Mouse (Mus musculus): Measurements from ENCODE around the gene Ccdc120.
"Not testable (repeated sequence)": the region's sequence is repeated elsewhere in the genome, so short reads cannot be mapped to it uniquely, and the experiment has no call there.

Ccdc120 gene

GRCm38 (mm10) chrX:7753627-7754026 lies 2.9 kb upstream of the Ccdc120 start:
- DNase-seq = peak; percentile 42

GRCm38 (mm10) chrX:7745429-7745828 lies 5.3 kb downstream of the Ccdc120 start:
- DNase-seq = no peak

- no peak for DNase-seq
Observed at GRCm38 (mm10) chrX:7744940-7745339, 5.8 kb downstream of the Ccdc120 start.

GRCm38 (mm10) chrX:7743470-7743869 lies 7.2 kb downstream of the Ccdc120 start:
- no peak for DNase-seq

GRCm38 (mm10) chrX:7741103-7741502 lies 9.6 kb downstream of the Ccdc120 start:
- DNase-seq = peak; percentile 45

GRCm38 (mm10) chrX:7740082-7740819 lies 10.5 kb downstream of the Ccdc120 start:
- peak; percentile 79 for DNase-seq

GRCm38 (mm10) chrX:7739336-7740081 lies 11.2 kb downstream of the Ccdc120 start:
- DNase-seq = peak; percentile 75

GRCm38 (mm10) chrX:7733571-7734156 lies 17.0 kb downstream of the Ccdc120 start:
- peak; percentile 83 for DNase-seq

- DNase-seq = no peak
Observed at GRCm38 (mm10) chrX:7728922-7729265, 21.8 kb downstream of the Ccdc120 start.

GRCm38 (mm10) chrX:7728215-7728921 lies 22.3 kb downstream of the Ccdc120 start, which contains the start of gene Praf2:
TSS of gene Praf2 (plus strand) at chrX:7728439.
- DNase-seq = peak; percentile 89

GRCm38 (mm10) chrX:7727176-7727575 lies 23.5 kb downstream of the Ccdc120 start:
- DNase-seq = peak; percentile 42

- DNase-seq = no peak
Observed at GRCm38 (mm10) chrX:7725841-7726240, 24.9 kb downstream of the Ccdc120 start.

- peak; percentile 17 for DNase-seq
Observed at GRCm38 (mm10) chrX:7724135-7724534, 26.6 kb downstream of the Ccdc120 start.

GRCm38 (mm10) chrX:7722691-7723090 lies 28.0 kb downstream of the Ccdc120 start:
- no peak for DNase-seq

- DNase-seq = no peak
Observed at GRCm38 (mm10) chrX:7722282-7722611, 28.5 kb downstream of the Ccdc120 start.

- peak; percentile 82 for DNase-seq
Observed at GRCm38 (mm10) chrX:7721514-7722281, 29.0 kb downstream of the Ccdc120 start, which contains the start of gene Gm45208. TSS of gene Gm45208 (plus strand) at chrX:7722245.

- DNase-seq = peak; percentile 29
Observed at GRCm38 (mm10) chrX:7716058-7716457, 34.6 kb downstream of the Ccdc120 start.

- peak; percentile 98 for DNase-seq
Observed at GRCm38 (mm10) chrX:7714135-7714899, 36.4 kb downstream of the Ccdc120 start, which contains the start of gene Wdr45. TSS of gene Wdr45 (plus strand) at chrX:7714333.

- not testable (repeated sequence) for DNase-seq
Observed at GRCm38 (mm10) chrX:7713764-7714134, 37.0 kb downstream of the Ccdc120 start.

- peak; percentile 94 for DNase-seq
Observed at GRCm38 (mm10) chrX:7696954-7697381, 53.7 kb downstream of the Ccdc120 start, which contains the start of gene Gpkow. TSS of gene Gpkow (plus strand) at chrX:7697131.

- no peak for DNase-seq
Observed at GRCm38 (mm10) chrX:7696520-7696919, 54.2 kb downstream of the Ccdc120 start.

Data from lung, postnatal 36 days (tissue).